Mouse (Mus musculus) heart, embryonic 11.5 days (tissue): ENCODE results near the gene Cfap36. TPM values are rescaled to one million over a fixed set of nuclear protein-coding genes. Genes with fewer than 3 reads are reported as not detected.

Experiments
- ATAC-seq: fragments of 200-750 bp; cut with Nextera tagmentation; replicated peaks from 2 replicates; pipeline ENCODE4 v1.8.0; 2017; ENCODE audit warnings: moderate library complexity; ENCODE audit not compliant: insufficient number of reproducible peaks, low FRiP score, low TSS enrichment
- H3K27ac ChIP-seq: fragments of 300-500 bp; sonication (generic); 2 replicates; pipeline ENCODE4 v1.5.1; 2014; ENCODE audit warnings: mild to moderate bottlenecking, low read depth, low read length
- H3K27me3 ChIP-seq: fragments of 300-500 bp; sonication (generic); 2 replicates; pipeline ENCODE4 v1.6.1; 2014; ENCODE audit warnings: mild to moderate bottlenecking, low read length, mixed read lengths; ENCODE audit not compliant: control insufficient read depth, insufficient read depth
- H3K36me3 ChIP-seq: fragments of 300-500 bp; sonication (generic); 2 replicates; pipeline ENCODE4 v1.6.1; 2014; ENCODE audit warnings: mild to moderate bottlenecking, low read length, moderate library complexity, mixed read lengths; ENCODE audit not compliant: control insufficient read depth, insufficient read depth
- H3K4me1 ChIP-seq: fragments of 300-500 bp; sonication (generic); 2 replicates; pipeline ENCODE4 v1.6.1; 2014; ENCODE audit warnings: low read length; ENCODE audit not compliant: control insufficient read depth, insufficient read depth
- H3K4me2 ChIP-seq: fragments of 300-500 bp; sonication (generic); 2 replicates; pipeline ENCODE4 v1.6.1; 2014; ENCODE audit warnings: mild to moderate bottlenecking, moderate library complexity
- H3K4me3 ChIP-seq: fragments of 300-500 bp; sonication (generic); 2 replicates; pipeline ENCODE4 v1.5.1; 2014; ENCODE audit warnings: low read depth, low read length
- H3K9ac ChIP-seq: fragments of 300-500 bp; sonication (generic); 2 replicates; pipeline ENCODE4 v1.6.1; 2014; ENCODE audit warnings: mild to moderate bottlenecking, low read depth, low read length, moderate library complexity
- H3K9me3 ChIP-seq: fragments of 300-500 bp; sonication (generic); replicated peaks from 2 replicates; pipeline ENCODE4 v1.6.1; 2016; ENCODE audit warnings: low read length; ENCODE audit not compliant: control insufficient read depth
- WGBS: fragments of 180-500 bp; shearing (Covaris S2); extraction: QIAGEN DNeasy Blood & Tissue Kit; methylation state at CpG from one replicate; pipeline ENCODE4 v1.1.7; 2014; ENCODE audit not compliant: insufficient replicate concordance; 5-methylcytosine and 5-hydroxymethylcytosine counted together
- polyA plus RNA-seq: library from polyadenylated mRNA; unstranded; fragments of >200 nt; fragmentation: Nextera tagmentation; extraction: Ambion mirVana; gene quantifications from 2 replicates; pipeline ENCODE4 v1.2.1, GENCODE M21; 2014

The Cfap36 gene
- polyA plus RNA-seq, 1 experiment from 2014 or later: 46.3 TPM

- Histone ChIP-seq H3K4me1 (no peaks in the 10 kb centered on the region), H3K36me3 (peaks cover 13% of the 10 kb centered on the region)
- ATAC-seq: no peak
Measured at GRCm38 (mm10) chr11:29219055-29219454, 28.2 kb downstream of the Cfap36 start.

GRCm38 (mm10) chr11:29216196-29216595 is 31.0 kb downstream of the Cfap36 start:
- Histone ChIP-seq H3K27ac (no peak overlapping the region), H3K27me3 (no peaks in the 10 kb centered on the region), H3K4me1 (no peaks in the 10 kb centered on the region), H3K9me3 (no peaks in the 10 kb centered on the region), H3K4me2 (no peak overlapping the region), H3K36me3 (peaks cover 12% of the 10 kb centered on the region), H3K9ac (no peak overlapping the region), H3K4me3 (no peak overlapping the region)
- ATAC-seq: no peak
- 77% methylated on average over 2 of the region's 2 CpGs for WGBS

More at GRCm38 (mm10) chr11:29219055-29219454, 28.2 kb downstream of the Cfap36 start:
- Histone ChIP-seq H3K27me3 (no peaks in the 10 kb centered on the region), H3K4me3 (no peak overlapping the region), H3K9me3 (no peaks in the 10 kb centered on the region), H3K4me2 (no peak overlapping the region), H3K9ac (no peak overlapping the region), H3K27ac (no peak overlapping the region)

- ATAC-seq: no peak
- WGBS: 92% methylated on average over 2 of the region's 2 CpGs
- Histone ChIP-seq H3K27ac (no peak overlapping the region), H3K9me3 (no peaks in the 10 kb centered on the region), H3K36me3 (peaks cover 2% of the 10 kb centered on the region), H3K4me1 (no peaks in the 10 kb centered on the region), H3K4me2 (no peak overlapping the region), H3K4me3 (no peak overlapping the region), H3K9ac (no peak overlapping the region), H3K27me3 (no peaks in the 10 kb centered on the region)
Measured at GRCm38 (mm10) chr11:29209774-29210173, 37.4 kb downstream of the Cfap36 start.

- Histone ChIP-seq H3K27ac (no peak overlapping the region), H3K9ac (no peak overlapping the region), H3K36me3 (peaks cover 9% of the 10 kb centered on the region; the same call in 1 of the 2 replicates), H3K4me2 (no peak overlapping the region), H3K4me1 (no peaks in the 10 kb centered on the region), H3K4me3 (no peak overlapping the region), H3K9me3 (no peaks in the 10 kb centered on the region), H3K27me3 (no peaks in the 10 kb centered on the region)
- 82% methylated on average over 5 of the region's 5 CpGs for WGBS
- no peak for ATAC-seq
Measured at GRCm38 (mm10) chr11:29203653-29204052, 43.6 kb downstream of the Cfap36 start.

GRCm38 (mm10) chr11:29188981-29189380 is 58.2 kb downstream of the Cfap36 start:
- no peak overlapping the region for H3K4me3 ChIP-seq
- H3K9me3 ChIP-seq: no peaks in the 10 kb centered on the region
- peaks cover 9% of the 10 kb centered on the region; the same call in 1 of the 2 replicates for H3K36me3 ChIP-seq
- no peak for ATAC-seq
- no peaks in the 10 kb centered on the region for H3K4me1 ChIP-seq
- no peaks in the 10 kb centered on the region for H3K27me3 ChIP-seq
- WGBS: 89% methylated on average over 2 of the region's 2 CpGs
- H3K9ac ChIP-seq: no peak overlapping the region
- H3K4me2 ChIP-seq: no peak overlapping the region
- H3K27ac ChIP-seq: no peak overlapping the region

- no peak overlapping the region for H3K4me3 ChIP-seq
- WGBS: 70% methylated on average over 5 of the region's 5 CpGs
- H3K4me2 ChIP-seq: no peak overlapping the region
- peaks cover 3% of the 10 kb centered on the region; the same call in 1 of the 2 replicates for H3K36me3 ChIP-seq
- H3K4me1 ChIP-seq: no peaks in the 10 kb centered on the region
- no peaks in the 10 kb centered on the region for H3K27me3 ChIP-seq
- no peak for ATAC-seq
- no peak overlapping the region for H3K27ac ChIP-seq
- no peaks in the 10 kb centered on the region for H3K9me3 ChIP-seq
- H3K9ac ChIP-seq: no peak overlapping the region
Measured at GRCm38 (mm10) chr11:29181751-29182150, 65.5 kb downstream of the Cfap36 start.

- H3K4me3 ChIP-seq: no peak overlapping the region
- H3K36me3 ChIP-seq: no peaks in the 10 kb centered on the region
- no peak overlapping the region for H3K4me2 ChIP-seq
- H3K9me3 ChIP-seq: no peaks in the 10 kb centered on the region
- H3K27ac ChIP-seq: no peak overlapping the region
- no peak overlapping the region for H3K9ac ChIP-seq
- no peaks in the 10 kb centered on the region for H3K4me1 ChIP-seq
- ATAC-seq: no peak
- no peaks in the 10 kb centered on the region for H3K27me3 ChIP-seq
- WGBS: 86% methylated on average over 3 of the region's 3 CpGs
Measured at GRCm38 (mm10) chr11:29180657-29181056, 66.6 kb downstream of the Cfap36 start.

- Histone ChIP-seq H3K4me2 (no peak overlapping the region), H3K9me3 (no peaks in the 10 kb centered on the region), H3K27me3 (no peaks in the 10 kb centered on the region), H3K4me1 (no peaks in the 10 kb centered on the region), H3K36me3 (no peaks in the 10 kb centered on the region), H3K27ac (no peak overlapping the region), H3K9ac (no peak overlapping the region), H3K4me3 (no peak overlapping the region)
- WGBS: 94% methylated on average over 1 of the region's 1 CpGs
- no peak for ATAC-seq
Measured at GRCm38 (mm10) chr11:29179319-29179718, 67.9 kb downstream of the Cfap36 start.

GRCm38 (mm10) chr11:29173706-29174436 is 73.3 kb downstream of the Cfap36 start:
- H3K4me3 ChIP-seq: peak overlapping the region; percentile 92
- WGBS: 7% methylated on average over 13 of the region's 13 CpGs

More at GRCm38 (mm10) chr11:29173706-29174436, 73.3 kb downstream of the Cfap36 start:
- peak overlapping the region; percentile 95 for H3K9ac ChIP-seq
- H3K9me3 ChIP-seq: no peaks in the 10 kb centered on the region
- no peaks in the 10 kb centered on the region for H3K36me3 ChIP-seq
- peak overlapping the region; percentile 81 for H3K4me2 ChIP-seq
- H3K27ac ChIP-seq: peak overlapping the region; percentile 93
- no peak for ATAC-seq
- H3K4me1 ChIP-seq: peaks cover 5% of the 10 kb centered on the region; the same call in 1 of the 2 replicates
- H3K27me3 ChIP-seq: no peaks in the 10 kb centered on the region
